Mouse (Mus musculus) CH12.LX (cell line): ENCODE measurements around the gene Gmds. TPM values are rescaled to one million over a fixed set of nuclear protein-coding genes. Genes with fewer than 3 reads are reported as not detected.

Source experiments
- DNase-seq: peaks from one replicate; pipeline ENCODE4 v3.0.0-alpha.2; 2013; ENCODE audit errors: extremely low read depth
- H3K27ac ChIP-seq: 2 replicates; pipeline ENCODE4 v1.5.1; 2012; ENCODE audit warnings: low read depth, mild to moderate bottlenecking, control low read depth, moderate library complexity; ENCODE audit not compliant: insufficient read depth
- H3K27me3 ChIP-seq: replicated peaks from 2 replicates; pipeline ENCODE3; 2012; ENCODE audit warnings: inconsistent platforms
- H3K36me3 ChIP-seq, 2 experiments: replicated peaks in 1 of 2; 2 replicates each; pipeline versions ENCODE3 to v1.6.1; 2012; ENCODE audit warnings: inconsistent platforms in 1 of 2, low read length in 1 of 2, mild to moderate bottlenecking in 1 of 2, mixed read lengths in 1 of 2, moderate library complexity in 1 of 2; ENCODE audit not compliant: control insufficient read depth in 1 of 2, insufficient read depth in 1 of 2
- H3K4me1 ChIP-seq, 2 experiments: 2 replicates each; pipeline ENCODE4 v1.6.1; 2012; ENCODE audit warnings: inconsistent platforms in 1 of 2, moderate library complexity in 1 of 2; ENCODE audit not compliant: insufficient read depth in 2 of 2, control insufficient read depth in 1 of 2
- H3K4me2 ChIP-seq: 2 replicates; pipeline ENCODE4 v1.6.1; 2012; ENCODE audit warnings: low read depth, mild to moderate bottlenecking, control low read depth; ENCODE audit not compliant: poor library complexity, insufficient read depth, severe bottlenecking
- H3K4me3 ChIP-seq, 3 experiments: fragments of 150-350 bp in 1 of 3; sonication (generic) in 1 of 3; replicated peaks in 1 of 3; 2 replicates each; pipeline versions ENCODE3 to v1.5.1; 2011 to 2012; ENCODE audit warnings: low read depth in 2 of 3, low read length in 2 of 3, mild to moderate bottlenecking in 2 of 3, moderate library complexity in 2 of 3, control low read depth in 1 of 3, improper control_type of control experiment in 1 of 3, inconsistent platforms in 1 of 3, mixed read lengths in 1 of 3; ENCODE audit not compliant: poor library complexity in 1 of 3
- H3K79me2 ChIP-seq: replicated peaks from 2 replicates; pipeline ENCODE4 v1.6.1; 2012; ENCODE audit warnings: mild to moderate bottlenecking, moderate library complexity; ENCODE audit not compliant: control insufficient read depth, poor library complexity, insufficient read depth, severe bottlenecking; ENCODE audit errors: extremely low read depth
- H3K9ac ChIP-seq: 2 replicates; pipeline ENCODE4 v1.6.1; 2012; ENCODE audit warnings: low read depth, mild to moderate bottlenecking, control low read depth, moderate library complexity; ENCODE audit not compliant: insufficient read depth
- H3K9me3 ChIP-seq: replicated peaks from 2 replicates; pipeline ENCODE3; 2012; ENCODE audit warnings: low read length, inconsistent platforms, mixed read lengths
- CHD1 ChIP-seq: IDR thresholded peaks from 2 replicates; pipeline ENCODE4 v1.6.1; 2012; ENCODE audit warnings: low read depth, low read length, improper control_type of control experiment, inconsistent platforms
- CHD2 ChIP-seq: IDR thresholded peaks from 2 replicates; pipeline ENCODE4 v1.6.1; 2011; ENCODE audit warnings: low read length, improper control_type of control experiment
- ELF1 ChIP-seq: IDR thresholded peaks from 2 replicates; pipeline ENCODE4 v1.6.1; 2014; ENCODE audit warnings: low read depth, mild to moderate bottlenecking, inconsistent platforms, low read length, improper control_type of control experiment
- ETS1 ChIP-seq: conservative IDR thresholded peaks from 2 replicates; pipeline ENCODE4 v1.6.1; 2012; ENCODE audit warnings: low read depth, mild to moderate bottlenecking, inconsistent platforms, low read length, improper control_type of control experiment, moderate library complexity
- HCFC1 ChIP-seq: IDR thresholded peaks from 2 replicates; pipeline ENCODE4 v1.6.1; 2012; ENCODE audit warnings: low read depth, mild to moderate bottlenecking, inconsistent platforms, low read length, improper control_type of control experiment
- JUN ChIP-seq: IDR thresholded peaks from 2 replicates; pipeline ENCODE4 v1.6.1; 2011; ENCODE audit warnings: low read depth, mild to moderate bottlenecking, low read length, improper control_type of control experiment, moderate library complexity; ENCODE audit not compliant: insufficient read depth
- JUND ChIP-seq: conservative IDR thresholded peaks from 2 replicates; pipeline ENCODE4 v1.6.1; 2011; ENCODE audit warnings: low read depth, low read length, improper control_type of control experiment
- KAT2A ChIP-seq: IDR thresholded peaks from 2 replicates; pipeline ENCODE4 v1.6.1; 2012; ENCODE audit warnings: low read length, improper control_type of control experiment, inconsistent platforms; ENCODE audit not compliant: insufficient replicate concordance
- MAX ChIP-seq: IDR thresholded peaks from 2 replicates; pipeline ENCODE4 v1.6.1; 2011; ENCODE audit warnings: low read length, improper control_type of control experiment
- MXI1 ChIP-seq: IDR thresholded peaks from 2 replicates; pipeline ENCODE4 v1.6.1; 2011; ENCODE audit warnings: mild to moderate bottlenecking, low read depth, low read length, improper control_type of control experiment
- MYC ChIP-seq: IDR thresholded peaks from 2 replicates; pipeline ENCODE4 v1.6.1; 2011; ENCODE audit warnings: low read depth, mild to moderate bottlenecking, improper control_type of control experiment, low read length
- NELFE ChIP-seq: IDR thresholded peaks from 2 replicates; pipeline ENCODE4 v1.6.1; 2011; ENCODE audit warnings: low read depth, low read length, improper control_type of control experiment
- RCOR1 ChIP-seq: conservative IDR thresholded peaks from 2 replicates; pipeline ENCODE4 v1.6.1; 2012; ENCODE audit warnings: low read depth, mild to moderate bottlenecking, inconsistent platforms, low read length, improper control_type of control experiment
- SMC3 ChIP-seq: IDR thresholded peaks from 2 replicates; pipeline ENCODE4 v1.6.1; 2011; ENCODE audit warnings: low read depth, low read length, improper control_type of control experiment
- UBTF ChIP-seq: IDR thresholded peaks from 2 replicates; pipeline ENCODE4 v1.6.1; 2012; ENCODE audit warnings: low read depth, mild to moderate bottlenecking, inconsistent platforms, low read length, improper control_type of control experiment, moderate library complexity
- USF2 ChIP-seq: conservative IDR thresholded peaks from 2 replicates; pipeline ENCODE4 v1.6.1; 2011; ENCODE audit warnings: low read depth, low read length, improper control_type of control experiment
- ZC3H11A ChIP-seq: IDR thresholded peaks from 2 replicates; pipeline ENCODE4 v1.6.1; 2012; ENCODE audit warnings: low read depth, mild to moderate bottlenecking, inconsistent platforms, low read length, improper control_type of control experiment
- dilution Hi-C: fragments of 300-500 bp; cut with MboI; formaldehyde crosslinking; loops from 2 replicates; pipeline ENCODE4 v1.14.3; 2020; ENCODE audit warnings: low sequenced_read_pairs; ENCODE audit not compliant: extremely low pct_unique_long_range_greater_than_20kb, extremely low pct_ligation_motif_present
- in situ Hi-C: fragments of 300-500 bp; cut with MboI; formaldehyde crosslinking; loops from 3 replicates; pipeline ENCODE4 v1.14.3; 2019; ENCODE audit warnings: low sequenced_read_pairs, low pct_ligation_motif_present, low pct_unique_long_range_greater_than_20kb, mixed read lengths
- polyA plus RNA-seq: library from polyadenylated mRNA; unstranded; fragments of >175 nt; gene quantifications from 2 replicates; pipeline ENCODE4 v1.2.1, GENCODE M21; 2012; ENCODE audit warnings: low read depth; ENCODE audit not compliant: insufficient read length
- total RNA-seq, 2 experiments: library from RNA; depleted of rRNA; stranded (reverse); fragments of 300-350 nt in 1 of 2; fragments of >200 nt in 1 of 2; gene quantifications; 2 replicates each; pipeline ENCODE4 v1.2.3; 2012 to 2014

Gene Gmds
- total and polyA plus RNA-seq, 3 experiments = 11.0 to 19.3 (median 15.1) TPM

DNA sequence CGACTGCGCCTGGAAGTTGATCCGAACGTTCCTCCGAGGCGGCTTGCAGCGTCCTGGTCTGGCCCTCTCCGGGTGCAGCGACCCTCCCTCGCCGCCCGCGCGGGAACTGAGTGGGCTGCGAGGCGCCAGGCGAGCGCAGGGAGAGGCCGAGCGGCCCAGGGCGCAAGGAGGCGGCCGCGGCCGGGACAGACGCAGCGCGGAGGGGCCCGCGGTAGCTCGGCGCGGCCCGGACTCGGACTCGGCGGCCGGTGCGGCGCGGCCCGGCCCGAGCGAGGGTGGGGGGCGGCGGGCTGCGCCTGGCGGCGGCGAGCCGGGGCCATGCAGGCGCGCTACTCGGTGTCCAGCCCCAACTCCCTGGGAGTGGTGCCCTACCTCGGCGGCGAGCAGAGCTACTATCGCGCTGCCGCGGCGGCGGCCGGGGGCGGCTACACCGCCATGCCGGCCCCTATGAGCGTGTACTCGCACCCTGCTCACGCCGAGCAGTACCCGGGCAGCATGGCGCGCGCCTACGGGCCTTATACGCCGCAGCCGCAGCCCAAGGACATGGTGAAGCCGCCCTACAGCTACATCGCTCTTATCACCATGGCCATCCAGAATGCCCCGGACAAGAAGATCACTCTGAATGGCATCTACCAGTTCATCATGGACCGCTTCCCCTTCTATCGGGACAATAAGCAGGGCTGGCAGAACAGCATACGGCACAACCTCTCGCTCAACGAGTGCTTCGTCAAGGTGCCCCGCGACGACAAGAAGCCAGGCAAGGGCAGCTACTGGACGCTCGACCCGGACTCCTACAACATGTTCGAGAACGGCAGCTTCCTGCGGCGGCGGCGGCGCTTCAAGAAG, 531.4 kb downstream of the Gmds start:
- H3K9ac ChIP-seq = no peak overlapping the region
- in situ Hi-C loops (loop anchor here (10.0 to 25.0 kb wide), 2 partner anchors 405 to 608 kb away; no protein-coding TSS in a partner anchor), dilution Hi-C loops (no loop called here)
- no peak for DNase-seq
- no peaks in the 10 kb centered on the region for H3K79me2 ChIP-seq
- no peaks in the 10 kb centered on the region for H3K4me1 ChIP-seq
- H3K9me3 ChIP-seq = peaks cover 28% of the 10 kb centered on the region
- H3K36me3 ChIP-seq = peaks cover 0 to 2% of the 10 kb centered on the region in 2 experiments
- H3K27me3 ChIP-seq = no peaks in the 10 kb centered on the region
- H3K4me2 ChIP-seq = no peak overlapping the region
- no peak for TF ChIP-seq USF2
- no peak overlapping the region for H3K4me3 ChIP-seq
- H3K27ac ChIP-seq = no peak overlapping the region

DNA sequence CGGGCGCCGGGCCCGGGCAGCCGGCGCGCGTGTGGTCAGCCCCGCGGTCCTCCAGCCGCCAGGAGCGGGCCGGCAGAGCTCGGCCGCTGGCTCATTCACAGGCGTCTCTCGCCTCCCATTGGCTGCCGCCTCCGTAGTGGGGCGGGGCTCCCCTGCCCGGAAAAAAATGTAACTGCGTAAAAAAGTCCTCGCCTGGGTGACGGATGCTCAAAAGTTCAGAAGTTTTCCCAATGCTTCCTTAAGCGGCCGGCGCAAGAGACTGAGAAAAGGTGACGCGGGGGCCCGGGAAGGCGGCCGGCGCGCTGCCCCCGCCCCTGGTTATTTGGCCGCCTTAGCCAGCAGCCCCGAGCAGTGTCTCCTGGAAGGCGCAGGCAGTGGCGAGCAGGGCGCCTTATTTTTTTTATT, 532.1 kb downstream of the Gmds start, which contains the start of gene Foxc1:
Gene Foxc1 (plus strand): TSS at position 206 of the 405 bp plus-strand sequence.
- no peak for DNase-seq
- H3K36me3 ChIP-seq = peaks cover 0 to 2% of the 10 kb centered on the region in 2 experiments
- peaks cover 25% of the 10 kb centered on the region for H3K9me3 ChIP-seq
- H3K27ac ChIP-seq = no peak within 1 kb of the TSS
- no peak within 1 kb of the TSS for H3K4me2 ChIP-seq
- dilution Hi-C loops (no loop called here), in situ Hi-C loops (loop anchor here (10.0 to 25.0 kb wide), 2 partner anchors 406 to 608 kb away; no protein-coding TSS in a partner anchor)
- no peak within 1 kb of the TSS for H3K4me3 ChIP-seq
- H3K4me1 ChIP-seq = 0 out of 4 replicates have a peak, but pooled peaks cover 0 to 2% of the 10 kb centered on the region in 2 experiments
- no peak for TF ChIP-seq ZC3H11A
- TF ChIP-seq CHD2 = no peak
- TF ChIP-seq JUND = no peak
- no peak for TF ChIP-seq ELF1
- TF ChIP-seq NELFE = no peak
- TF ChIP-seq USF2 = no peak
- TF ChIP-seq JUN = no peak
- no peak for TF ChIP-seq UBTF
- TF ChIP-seq RCOR1 = no peak
- TF ChIP-seq HCFC1 = no peak
- TF ChIP-seq, all 38 proteins: peak for 0
- Histone ChIP-seq H3K9ac (no peak within 1 kb of the TSS), H3K79me2 (no peaks in the 10 kb centered on the region), H3K27me3 (no peaks in the 10 kb centered on the region)

DNA sequence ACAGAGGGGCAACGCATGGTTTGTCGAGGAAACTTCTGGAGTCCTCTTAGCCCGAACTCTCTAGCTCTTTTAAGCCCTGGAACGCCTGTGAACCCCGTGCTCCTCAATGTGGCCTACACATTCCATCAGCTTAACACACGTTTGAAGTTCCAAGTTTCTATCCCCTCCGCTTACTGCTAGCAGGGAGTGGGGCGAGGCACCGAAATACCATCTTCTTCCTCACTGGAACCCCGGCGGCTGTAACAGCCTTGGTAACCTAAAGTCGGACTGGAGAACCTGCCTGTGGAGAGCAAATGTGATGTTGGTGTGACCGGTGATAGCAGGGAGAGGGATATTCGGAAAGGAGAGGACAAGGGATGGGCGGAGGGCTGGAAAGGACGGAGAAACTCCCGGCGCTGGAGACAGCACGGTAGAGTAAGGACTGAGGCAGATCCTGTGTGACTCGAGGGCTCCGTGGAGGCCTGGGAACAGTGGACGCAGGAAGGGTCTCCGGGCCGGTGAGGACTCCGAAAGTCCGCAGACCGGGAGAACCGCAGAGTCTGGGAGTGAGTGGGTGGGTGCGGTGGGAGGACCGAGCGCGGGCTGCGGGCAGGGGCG, 532.6 kb downstream of the Gmds start:
- H3K4me1 ChIP-seq = 0 out of 4 replicates have a peak, but pooled peaks cover 0 to 5% of the 10 kb centered on the region in 2 experiments
- no peak for DNase-seq
- H3K27me3 ChIP-seq = no peaks in the 10 kb centered on the region
- H3K4me2 ChIP-seq = no peak overlapping the region
- no peak overlapping the region for H3K4me3 ChIP-seq
- no peaks in the 10 kb centered on the region for H3K79me2 ChIP-seq
- in situ Hi-C loops = loop anchor here (10.0 to 25.0 kb wide), 2 partner anchors 406 to 609 kb away; no protein-coding TSS in a partner anchor
- peaks cover 0 to 2% of the 10 kb centered on the region in 2 experiments for H3K36me3 ChIP-seq
- dilution Hi-C loops = no loop called here
- TF ChIP-seq MYC = no peak
- TF ChIP-seq ETS1 = no peak
- no peak for TF ChIP-seq MAX
- TF ChIP-seq JUND = no peak
- no peak for TF ChIP-seq CHD1
- no peak for TF ChIP-seq JUN
- no peak for TF ChIP-seq MXI1
- TF ChIP-seq SMC3 = no peak
- TF ChIP-seq KAT2A = no peak
- H3K27ac ChIP-seq = no peak overlapping the region
- H3K9me3 ChIP-seq = peaks cover 22% of the 10 kb centered on the region
- no peak overlapping the region for H3K9ac ChIP-seq
